Mouse (Mus musculus): Measurements from ENCODE around the gene Lrriq1. TPM values are rescaled to one million over a fixed set of nuclear protein-coding genes. Genes with fewer than 3 reads are reported as not detected.

The Lrriq1 gene
- 0.24 and 0.80 TPM in 2 replicates for polyA plus RNA-seq (2015; fragmentation: Nextera tagmentation; extraction: Ambion mirVana)

DNA sequence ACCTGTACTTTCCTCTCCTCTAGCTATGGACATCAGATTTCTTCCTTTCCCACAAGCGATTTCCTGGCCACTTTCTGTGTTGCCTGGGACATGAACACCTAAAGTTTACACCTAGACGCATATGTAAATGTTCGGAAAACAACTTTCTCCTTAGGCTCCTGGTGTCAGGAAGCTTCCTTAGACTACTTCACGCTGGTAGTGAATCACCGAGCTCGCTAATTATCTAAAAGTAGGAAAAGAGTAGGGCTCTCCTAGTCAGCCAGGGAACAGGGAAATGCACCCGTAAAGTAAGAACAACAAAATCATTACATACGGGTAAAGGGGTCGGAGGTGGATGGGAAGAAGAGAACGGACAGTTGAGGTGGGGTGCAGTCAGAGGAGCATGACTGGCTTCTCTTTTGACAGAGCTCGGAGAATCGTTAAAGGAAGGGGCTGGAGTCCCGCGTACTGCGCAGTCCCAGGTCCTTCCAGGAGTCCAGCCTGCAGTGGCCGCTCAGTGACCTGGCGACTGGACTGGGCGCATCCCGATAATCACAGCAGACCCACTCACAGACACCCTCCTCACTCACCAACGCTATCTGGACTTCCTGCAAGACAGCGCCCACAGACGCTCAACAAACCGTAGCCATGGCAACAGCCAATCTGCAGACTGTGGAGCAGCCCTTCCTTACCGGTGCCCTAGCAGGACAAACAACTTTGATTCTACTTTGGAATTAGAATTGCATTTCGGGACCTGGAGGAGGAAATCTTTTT, at the start of gene Lrriq1:
TSS of gene Lrriq1 (minus strand) at position 616 of the 753 bp plus-strand sequence.
- peak within 1 kb of the TSS; percentile 37; the same call in 1 of the 2 replicates for H3K9ac ChIP-seq (ENCODE audit: low read length)
- ATAC-seq (replicated peaks; ENCODE audit: extremely low read depth, insufficient read depth, low FRiP score), result peak; percentile 72; the same call in 1 of the 2 replicates
- H3K4me3 ChIP-seq (ENCODE audit: low read length), result peak within 1 kb of the TSS; percentile 59
- peak within 1 kb of the TSS; percentile 65 for H3K4me2 ChIP-seq (ENCODE audit: low read depth, low read length)
- WGBS, result 5% methylated on average over 25 of the region's 25 CpGs
- H3K27ac ChIP-seq (ENCODE audit: low read length), result no peak within 1 kb of the TSS
- no peaks in the 10 kb centered on the region for H3K4me1 ChIP-seq (ENCODE audit: control insufficient read depth, insufficient read depth, low read length)
- no peaks in the 10 kb centered on the region for H3K36me3 ChIP-seq (ENCODE audit: control insufficient read depth, insufficient read depth)
- H3K27me3 ChIP-seq (ENCODE audit: control insufficient read depth, insufficient read depth, low read length), result no peaks in the 10 kb centered on the region
- no peaks in the 10 kb centered on the region for H3K9me3 ChIP-seq (replicated peaks; ENCODE audit: control insufficient read depth, low read length)

DNA sequence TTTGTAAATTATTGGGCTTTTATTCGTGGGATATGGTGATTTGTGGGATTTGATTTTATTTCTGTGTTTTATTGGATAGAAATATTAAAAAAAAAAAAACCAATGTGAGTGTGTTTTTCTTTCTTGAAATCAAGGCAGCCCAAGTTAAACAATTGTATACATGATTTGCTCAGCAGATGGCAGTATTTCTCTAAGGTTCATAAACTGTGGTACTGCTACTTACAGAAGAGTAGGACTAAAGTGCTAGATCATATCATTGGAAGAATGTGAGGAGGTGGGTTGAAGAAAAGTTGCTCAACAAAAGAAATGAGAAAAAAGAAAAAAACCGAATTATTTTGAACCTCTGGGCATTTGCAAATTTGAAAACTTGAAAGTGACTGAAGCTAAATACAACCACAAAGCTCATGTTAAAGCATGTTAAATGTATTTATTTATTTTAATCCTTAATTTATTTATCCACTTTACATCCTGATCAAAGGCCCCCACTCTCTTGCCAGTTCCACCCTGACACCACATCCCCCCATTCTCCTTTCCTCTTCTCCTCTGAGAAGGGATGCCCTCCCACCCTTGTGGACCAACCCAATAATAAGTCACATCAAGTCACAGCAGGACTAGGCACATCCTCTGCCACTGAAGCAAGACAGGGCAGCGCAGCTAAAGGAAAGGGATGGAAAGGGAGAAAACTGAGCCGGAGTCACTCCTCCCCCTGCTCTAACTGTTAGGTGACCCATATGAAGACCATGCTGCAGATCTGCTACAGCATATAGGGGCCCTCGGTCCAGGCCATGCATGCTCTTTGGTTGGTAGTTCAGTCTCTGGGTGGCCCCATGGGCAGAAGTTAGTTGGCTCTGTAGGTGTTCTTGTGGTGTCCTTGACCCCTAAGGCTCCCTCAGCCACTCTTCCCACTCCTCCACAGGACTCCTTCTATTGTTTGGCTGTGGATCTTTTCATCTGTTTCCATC, 18.0 kb upstream of the Lrriq1 start:
- Histone ChIP-seq H3K4me2 (ENCODE audit: low read depth, low read length) (no peak overlapping the region), H3K27me3 (ENCODE audit: control insufficient read depth, insufficient read depth, low read length) (no peaks in the 10 kb centered on the region), H3K36me3 (ENCODE audit: control insufficient read depth, insufficient read depth) (no peaks in the 10 kb centered on the region), H3K4me3 (ENCODE audit: low read length) (no peak overlapping the region), H3K9me3 (replicated peaks; ENCODE audit: control insufficient read depth, low read length) (no peaks in the 10 kb centered on the region), H3K27ac (ENCODE audit: low read length) (no peak overlapping the region), H3K4me1 (ENCODE audit: control insufficient read depth, insufficient read depth, low read length) (no peaks in the 10 kb centered on the region), H3K9ac (ENCODE audit: low read length) (no peak overlapping the region)
- ATAC-seq (replicated peaks; ENCODE audit: extremely low read depth, insufficient read depth, low FRiP score), result no peak
- 42% methylated on average over 5 of the region's 5 CpGs for WGBS

GRCm38 (mm10) chr10:103236460-103236772, 294 bp upstream of the Lrriq1 start:
- H3K4me2 ChIP-seq (ENCODE audit: low read depth, low read length), result peak overlapping the region; percentile 65
- no peaks in the 10 kb centered on the region for H3K36me3 ChIP-seq (ENCODE audit: control insufficient read depth, insufficient read depth)
- no peak overlapping the region for H3K9ac ChIP-seq (ENCODE audit: low read length)
- 21% methylated on average over 4 of the region's 4 CpGs for WGBS
- no peak for ATAC-seq (replicated peaks; ENCODE audit: extremely low read depth, insufficient read depth, low FRiP score)
- H3K27me3 ChIP-seq (ENCODE audit: control insufficient read depth, insufficient read depth, low read length), result no peaks in the 10 kb centered on the region
- H3K9me3 ChIP-seq (replicated peaks; ENCODE audit: control insufficient read depth, low read length), result no peaks in the 10 kb centered on the region
- H3K4me1 ChIP-seq (ENCODE audit: control insufficient read depth, insufficient read depth, low read length), result no peaks in the 10 kb centered on the region
- H3K27ac ChIP-seq (ENCODE audit: low read length), result no peak overlapping the region
- H3K4me3 ChIP-seq (ENCODE audit: low read length), result peak overlapping the region; percentile 59

- ATAC-seq (replicated peaks; ENCODE audit: extremely low read depth, insufficient read depth, low FRiP score), result no peak
- no peak overlapping the region for H3K27ac ChIP-seq (ENCODE audit: low read length)
- no peaks in the 10 kb centered on the region for H3K4me1 ChIP-seq (ENCODE audit: control insufficient read depth, insufficient read depth, low read length)
- no peak overlapping the region for H3K4me3 ChIP-seq (ENCODE audit: low read length)
- WGBS, result 72% methylated on average over 1 of the region's 1 CpGs
- H3K36me3 ChIP-seq (ENCODE audit: control insufficient read depth, insufficient read depth), result no peaks in the 10 kb centered on the region
- no peak overlapping the region for H3K9ac ChIP-seq (ENCODE audit: low read length)
- H3K27me3 ChIP-seq (ENCODE audit: control insufficient read depth, insufficient read depth, low read length), result no peaks in the 10 kb centered on the region
- no peak overlapping the region for H3K4me2 ChIP-seq (ENCODE audit: low read depth, low read length)
- no peaks in the 10 kb centered on the region for H3K9me3 ChIP-seq (replicated peaks; ENCODE audit: control insufficient read depth, low read length)
Measured at GRCm38 (mm10) chr10:103226646-103227045, 9.5 kb downstream of the Lrriq1 start.

- H3K27ac ChIP-seq (ENCODE audit: low read length), result no peak overlapping the region
- H3K9ac ChIP-seq (ENCODE audit: low read length), result no peak overlapping the region
- H3K4me2 ChIP-seq (ENCODE audit: low read depth, low read length), result no peak overlapping the region
- no peak overlapping the region for H3K4me3 ChIP-seq (ENCODE audit: low read length)
- 42% methylated on average over 4 of the region's 4 CpGs for WGBS
- H3K36me3 ChIP-seq (ENCODE audit: control insufficient read depth, insufficient read depth), result no peaks in the 10 kb centered on the region
- H3K4me1 ChIP-seq (ENCODE audit: control insufficient read depth, insufficient read depth, low read length), result no peaks in the 10 kb centered on the region
- ATAC-seq (replicated peaks; ENCODE audit: extremely low read depth, insufficient read depth, low FRiP score), result no peak
- no peaks in the 10 kb centered on the region for H3K9me3 ChIP-seq (replicated peaks; ENCODE audit: control insufficient read depth, low read length)
- H3K27me3 ChIP-seq (ENCODE audit: control insufficient read depth, insufficient read depth, low read length), result no peaks in the 10 kb centered on the region
Measured at GRCm38 (mm10) chr10:103194655-103195328, 41.3 kb downstream of the Lrriq1 start.

DNA sequence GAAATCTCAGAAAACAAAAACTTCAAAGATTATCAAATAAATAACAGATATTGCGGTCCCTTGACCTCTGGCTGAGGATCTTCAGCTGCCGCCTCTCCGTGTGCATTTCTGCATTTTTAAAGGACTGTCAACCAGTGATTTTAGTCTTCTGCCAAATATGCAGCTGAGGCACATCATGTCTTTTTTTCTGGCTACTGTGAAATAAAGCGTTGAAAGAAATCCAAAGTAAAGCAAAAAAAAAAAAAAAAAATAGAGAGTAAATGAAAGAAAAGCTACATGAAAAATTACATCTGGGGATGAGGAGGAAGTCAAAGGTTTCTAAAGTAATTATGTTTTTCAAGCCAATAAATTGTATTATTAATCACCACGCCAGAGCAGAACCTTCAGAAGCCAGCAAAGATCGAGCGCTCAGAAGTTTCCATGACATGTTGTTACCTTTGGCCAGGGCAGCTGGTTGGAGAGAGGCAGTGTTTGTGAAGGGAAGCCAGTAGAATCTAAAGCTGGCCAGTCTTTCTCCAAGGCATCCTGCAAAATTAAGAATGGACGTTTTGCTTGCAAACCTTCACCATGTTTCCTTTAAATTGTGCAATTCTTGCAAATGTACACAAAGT, 90.2 kb downstream of the Lrriq1 start:
- Histone ChIP-seq H3K4me2 (ENCODE audit: low read depth, low read length) (no peak overlapping the region), H3K4me1 (ENCODE audit: control insufficient read depth, insufficient read depth, low read length) (no peaks in the 10 kb centered on the region), H3K27me3 (ENCODE audit: control insufficient read depth, insufficient read depth, low read length) (no peaks in the 10 kb centered on the region), H3K9ac (ENCODE audit: low read length) (no peak overlapping the region), H3K4me3 (ENCODE audit: low read length) (no peak overlapping the region), H3K36me3 (ENCODE audit: control insufficient read depth, insufficient read depth) (no peaks in the 10 kb centered on the region), H3K9me3 (replicated peaks; ENCODE audit: control insufficient read depth, low read length) (no peaks in the 10 kb centered on the region), H3K27ac (ENCODE audit: low read length) (no peak overlapping the region)
- ATAC-seq (replicated peaks; ENCODE audit: extremely low read depth, insufficient read depth, low FRiP score), result no peak
- WGBS, result 55% methylated on average over 8 of the region's 8 CpGs

DNA sequence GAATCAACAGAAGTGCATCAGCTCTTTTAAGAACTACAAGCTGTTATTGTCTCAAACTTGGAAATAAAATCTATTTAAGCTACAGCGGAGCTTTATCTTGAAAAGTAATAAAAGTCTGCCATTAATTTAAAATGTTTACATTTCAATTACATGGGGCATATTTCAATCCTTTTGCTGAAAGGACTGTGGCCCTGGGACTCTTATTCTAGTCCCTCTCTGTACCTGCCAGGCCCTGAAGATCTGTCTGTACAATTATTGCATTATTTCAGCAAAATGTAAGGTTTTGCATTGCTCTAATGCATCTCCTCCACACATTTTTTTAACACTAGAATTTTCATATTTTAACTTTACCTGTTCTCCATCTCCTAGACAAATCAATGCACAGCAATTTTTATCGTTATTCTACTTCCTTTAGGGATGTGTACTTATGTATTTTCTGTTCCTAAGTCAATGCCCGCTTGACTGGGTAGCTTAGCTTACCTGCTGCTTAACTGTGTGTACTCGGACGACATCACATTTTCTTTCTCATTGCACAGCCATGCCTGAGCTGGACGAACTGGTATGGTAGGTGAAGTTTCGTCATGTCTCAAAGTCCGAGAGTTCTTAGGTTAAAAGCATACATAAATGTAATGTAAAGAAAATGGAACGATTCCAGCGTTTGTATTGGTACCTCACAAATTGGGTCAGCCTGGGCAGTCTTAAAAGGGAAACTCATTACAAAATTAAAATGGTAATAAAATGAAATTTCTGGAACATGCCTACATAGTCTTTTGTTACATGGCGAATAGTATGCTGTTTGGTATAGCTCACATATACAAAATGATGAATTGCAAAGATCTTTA, 91.0 kb downstream of the Lrriq1 start:
- H3K4me2 ChIP-seq (ENCODE audit: low read depth, low read length), result no peak overlapping the region
- no peaks in the 10 kb centered on the region for H3K27me3 ChIP-seq (ENCODE audit: control insufficient read depth, insufficient read depth, low read length)
- no peaks in the 10 kb centered on the region for H3K36me3 ChIP-seq (ENCODE audit: control insufficient read depth, insufficient read depth)
- WGBS, result 67% methylated on average over 11 of the region's 11 CpGs
- H3K4me1 ChIP-seq (ENCODE audit: control insufficient read depth, insufficient read depth, low read length), result no peaks in the 10 kb centered on the region
- H3K27ac ChIP-seq (ENCODE audit: low read length), result no peak overlapping the region
- no peak overlapping the region for H3K4me3 ChIP-seq (ENCODE audit: low read length)
- no peak for ATAC-seq (replicated peaks; ENCODE audit: extremely low read depth, insufficient read depth, low FRiP score)
- no peak overlapping the region for H3K9ac ChIP-seq (ENCODE audit: low read length)
- H3K9me3 ChIP-seq (replicated peaks; ENCODE audit: control insufficient read depth, low read length), result no peaks in the 10 kb centered on the region

- no peak for ATAC-seq (replicated peaks; ENCODE audit: extremely low read depth, insufficient read depth, low FRiP score)
- H3K27me3 ChIP-seq (ENCODE audit: control insufficient read depth, insufficient read depth, low read length), result no peaks in the 10 kb centered on the region
- no peak overlapping the region for H3K9ac ChIP-seq (ENCODE audit: low read length)
- H3K4me1 ChIP-seq (ENCODE audit: control insufficient read depth, insufficient read depth, low read length), result no peaks in the 10 kb centered on the region
- no peak overlapping the region for H3K27ac ChIP-seq (ENCODE audit: low read length)
- H3K9me3 ChIP-seq (replicated peaks; ENCODE audit: control insufficient read depth, low read length), result no peaks in the 10 kb centered on the region
- WGBS, result 59% methylated on average over 4 of the region's 4 CpGs
- H3K4me2 ChIP-seq (ENCODE audit: low read depth, low read length), result no peak overlapping the region
- no peak overlapping the region for H3K4me3 ChIP-seq (ENCODE audit: low read length)
- H3K36me3 ChIP-seq (ENCODE audit: control insufficient read depth, insufficient read depth), result no peaks in the 10 kb centered on the region
Measured at GRCm38 (mm10) chr10:103142526-103142925, 93.6 kb downstream of the Lrriq1 start.

Data from heart, embryonic 16.5 days (tissue).